Mouse (Mus musculus) cortical plate, adult 2 months (tissue): ENCODE measurements around the gene Capn15.

Source experiments
- CTCF ChIP-seq: fragments of 200-500 bp; IDR thresholded peaks from 2 replicates; pipeline ENCODE4 v1.5.1; 2011; ENCODE audit warnings: mild to moderate bottlenecking, control low read depth, low read length; ENCODE audit not compliant: insufficient read depth; ENCODE audit errors: extremely low read depth
- POLR2A ChIP-seq: fragments of 200-500 bp; IDR thresholded peaks from 2 replicates; pipeline ENCODE4 v1.6.1; 2011; ENCODE audit warnings: mild to moderate bottlenecking, low read length, control low read depth; ENCODE audit not compliant: insufficient read depth; ENCODE audit errors: extremely low read depth

DNA sequence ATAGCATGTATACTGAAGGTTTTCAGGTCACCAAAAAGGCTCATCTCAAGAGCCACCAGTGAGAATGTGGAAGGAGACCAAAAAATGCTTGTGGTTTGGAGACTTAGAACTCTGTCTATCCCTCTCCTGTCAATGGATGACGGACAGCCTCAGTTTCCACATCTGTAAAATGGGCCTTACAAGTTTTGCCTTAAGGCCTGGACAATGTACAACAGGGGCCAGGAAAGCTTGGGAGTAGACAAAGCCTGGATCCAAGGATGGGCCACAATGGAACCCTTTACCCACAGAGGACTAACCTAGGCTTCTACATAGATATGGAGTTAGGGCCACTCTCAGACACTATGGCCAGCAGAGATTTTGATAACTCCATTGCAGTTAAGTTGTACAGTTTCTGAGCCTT is 1.5 kb downstream of the Capn15 start:
- TF ChIP-seq POLR2A (no peak), CTCF (no peak)
